Mouse (Mus musculus) cerebellum, adult 9-11 months (tissue): ENCODE data around the gene Adgrb2.

Experiments used
- DNase-seq: peaks from one replicate; pipeline ENCODE4 v3.0.0; 2022

Gene Adgrb2

DNA sequence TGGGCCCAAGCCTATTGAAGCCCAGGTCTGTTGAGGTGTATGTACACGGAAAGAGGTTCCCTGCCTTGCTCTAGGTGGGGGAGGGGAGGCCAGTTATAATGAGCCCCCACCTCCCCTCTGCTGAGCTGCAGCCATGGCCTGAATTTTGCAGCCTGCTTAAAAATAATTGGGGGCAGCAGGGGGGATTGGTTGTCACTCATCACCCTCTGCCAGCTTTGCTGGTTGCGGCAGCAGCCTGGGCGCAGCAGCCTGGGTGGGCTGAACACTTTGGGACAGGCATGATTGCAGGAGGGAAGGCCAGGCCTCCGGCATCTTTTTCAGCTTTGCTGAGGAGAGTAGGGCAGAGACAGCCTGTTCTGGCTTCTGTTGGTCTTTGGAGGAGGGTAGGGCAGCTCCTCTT is 5.3 kb downstream of the Adgrb2 start:
- peak; percentile 25 for DNase-seq

DNA sequence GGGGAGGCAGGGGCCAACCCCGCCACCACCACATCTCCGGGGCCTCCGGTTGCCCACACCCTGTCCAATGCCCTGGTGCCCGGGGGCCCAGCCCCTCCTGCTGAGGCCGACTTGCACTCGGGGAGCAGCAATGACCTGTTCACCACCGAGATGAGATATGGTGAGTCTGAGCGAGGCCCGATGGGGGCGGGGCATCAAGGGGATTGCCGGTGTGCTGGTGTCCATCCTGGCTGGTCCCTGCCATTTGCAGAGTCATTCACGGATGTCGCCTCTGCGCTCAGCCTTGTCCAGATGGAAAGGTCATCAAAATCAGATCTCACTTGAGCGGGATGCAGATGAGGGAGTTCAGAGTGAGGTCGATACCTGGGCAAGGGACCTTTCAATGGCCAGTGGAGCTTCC is 8.1 kb downstream of the Adgrb2 start:
- DNase-seq: peak; percentile 41

DNA sequence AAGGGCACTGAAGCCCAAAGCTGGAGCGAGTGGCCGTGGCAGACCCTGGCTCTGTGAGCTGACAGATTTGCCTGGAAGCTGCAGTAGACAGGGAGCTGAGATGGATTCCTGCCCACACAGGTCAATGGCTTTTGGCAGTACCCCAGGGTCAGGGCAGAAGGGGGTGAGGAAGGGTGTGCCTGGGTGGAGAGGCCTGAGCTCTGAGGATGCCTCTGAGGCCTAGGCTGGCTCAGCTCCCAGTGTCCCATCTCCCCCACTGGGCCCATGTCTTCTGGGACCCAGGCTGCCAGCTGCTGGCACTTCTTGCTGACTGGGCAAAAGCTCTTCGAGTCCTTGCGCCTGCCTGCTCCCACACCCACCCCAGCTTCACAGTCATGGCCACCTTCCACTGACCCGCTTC is 8.5 kb downstream of the Adgrb2 start:
- DNase-seq: peak; percentile 77

DNA sequence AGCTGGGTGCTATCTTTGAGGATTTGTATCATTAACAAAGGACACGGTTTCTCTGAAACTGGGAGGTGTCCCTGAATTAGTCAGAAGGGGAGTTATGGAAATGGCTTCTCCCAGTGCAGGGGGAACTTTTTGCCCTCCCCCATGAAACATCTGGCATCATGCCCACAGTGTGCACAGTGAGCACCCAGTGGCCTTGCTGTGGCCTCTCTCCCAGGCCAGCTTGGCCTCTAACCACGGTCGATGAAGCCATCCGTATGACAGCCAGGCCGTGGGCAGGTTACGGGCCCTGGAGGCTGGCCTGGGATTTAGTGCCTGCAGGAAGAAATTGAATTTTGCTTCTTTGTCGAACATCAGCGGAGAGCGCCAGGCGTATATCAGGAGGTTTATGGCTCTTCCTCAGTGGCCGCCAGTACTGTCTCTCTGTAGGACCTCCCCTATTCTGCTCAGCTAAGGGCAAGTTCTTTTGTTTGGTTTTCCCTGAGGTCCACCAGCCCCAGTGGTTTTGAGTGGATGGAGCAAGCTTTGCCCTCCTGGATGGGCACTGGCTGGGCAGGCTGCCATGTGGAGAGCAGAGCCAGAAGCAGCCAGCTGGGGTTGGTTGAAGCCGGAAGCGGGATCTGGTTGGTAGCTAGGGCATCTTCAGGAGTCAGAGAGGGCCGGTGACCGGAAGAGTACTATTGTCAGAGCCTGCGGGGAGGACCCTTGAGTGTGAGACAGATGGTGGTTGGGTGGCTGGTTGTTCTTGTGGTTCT is 9.4 kb downstream of the Adgrb2 start:
- peak; percentile 56 for DNase-seq

DNA sequence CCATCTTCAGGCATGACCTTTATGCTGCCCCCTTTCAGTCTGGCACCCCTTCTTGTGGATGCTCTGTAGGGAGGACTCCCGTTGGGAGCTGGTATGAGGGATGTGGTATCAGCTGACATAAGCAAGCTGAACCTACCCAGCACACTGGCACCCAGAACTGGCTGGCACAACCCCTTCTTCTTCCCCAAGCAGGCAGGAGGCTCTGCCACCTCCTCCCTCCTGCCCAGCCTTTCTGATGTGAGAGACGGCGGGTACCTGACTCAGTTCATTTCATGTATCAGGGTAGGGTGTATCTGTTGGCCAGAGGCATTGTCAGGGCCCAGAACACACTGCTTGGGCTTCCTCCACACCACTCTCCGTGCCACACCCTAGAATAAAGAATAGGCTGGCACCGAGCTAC is 10.1 kb downstream of the Adgrb2 start:
- no peak for DNase-seq

DNA sequence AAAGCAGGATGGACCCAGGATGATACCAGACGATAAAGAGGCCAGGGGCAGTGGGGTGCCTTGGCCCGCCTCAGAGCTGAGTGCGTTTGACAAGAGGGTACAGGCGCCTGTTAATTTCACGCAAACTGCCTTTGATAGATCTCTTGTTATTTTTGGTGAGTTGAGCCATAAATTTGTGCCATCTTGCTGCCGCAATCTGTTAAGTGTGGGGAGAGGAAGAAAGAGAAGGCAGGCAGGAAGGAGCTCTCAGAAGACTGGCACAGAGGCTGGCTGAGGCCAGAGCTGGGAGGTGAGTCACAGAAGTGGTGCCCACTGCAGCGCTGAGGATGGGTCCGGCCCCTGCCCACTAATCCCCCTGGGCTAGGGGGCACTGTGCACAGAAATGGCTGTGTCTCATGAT is 10.6 kb downstream of the Adgrb2 start:
- DNase-seq: no peak

DNA sequence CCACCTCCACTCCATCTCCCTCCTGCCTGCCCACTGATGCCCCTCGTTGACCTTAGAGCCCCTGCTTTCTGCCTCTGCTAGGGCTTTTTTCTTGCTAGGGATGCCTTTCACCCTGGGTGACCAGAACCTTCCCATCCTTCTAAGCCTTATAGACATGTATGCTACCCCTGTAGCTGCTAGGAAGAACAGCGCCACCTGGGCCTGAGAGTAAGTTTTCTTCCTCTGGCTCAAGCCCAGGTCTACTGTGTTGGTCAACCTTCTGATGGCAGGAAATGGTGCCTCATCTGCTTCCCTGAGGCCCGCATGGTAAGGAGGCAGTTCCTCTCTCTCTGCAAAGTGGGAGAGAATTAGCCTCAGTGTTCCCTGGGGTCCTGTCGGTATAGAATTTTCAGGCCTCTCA is 11.3 kb downstream of the Adgrb2 start:
- DNase-seq: no peak

DNA sequence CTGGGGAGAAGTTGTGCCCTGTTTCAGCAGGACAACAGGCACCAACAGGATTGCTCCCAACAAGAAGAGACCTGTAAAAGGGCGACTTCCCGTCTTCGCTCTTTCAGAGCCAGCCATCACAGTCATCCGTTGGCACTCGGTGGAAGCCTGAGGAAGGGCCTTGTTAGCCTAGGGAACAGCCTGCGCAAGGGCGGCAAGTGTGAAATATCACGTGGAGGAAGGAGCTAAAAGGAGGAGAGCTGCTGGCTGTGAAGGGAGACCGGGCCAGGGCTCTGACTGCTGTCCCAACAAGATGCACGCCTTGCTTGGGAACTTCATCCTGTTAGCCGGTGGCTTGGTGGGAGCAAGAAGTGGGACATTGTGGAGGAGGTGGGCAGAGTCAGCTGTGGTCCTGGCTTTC is 13.5 kb downstream of the Adgrb2 start:
- DNase-seq: no peak

DNA sequence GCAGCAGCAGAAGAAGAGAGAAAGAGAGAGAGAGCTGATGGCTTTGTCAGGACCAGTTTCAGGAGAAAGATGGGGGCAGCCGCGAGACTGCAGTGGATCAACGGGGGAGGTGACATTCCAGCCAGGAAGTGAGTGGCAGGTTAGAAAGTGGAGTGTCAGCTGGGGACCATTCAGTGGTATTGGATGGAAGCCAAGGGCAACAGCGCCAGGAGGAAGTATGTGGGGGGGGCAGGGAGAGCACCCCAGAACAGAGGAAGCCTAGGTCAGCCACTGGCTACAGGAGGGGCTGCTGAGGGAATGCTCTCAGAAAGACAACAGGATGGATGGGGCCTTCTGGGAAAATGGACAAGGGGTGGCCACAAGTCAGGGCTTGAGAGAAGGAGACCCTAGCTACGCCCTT is 17.0 kb downstream of the Adgrb2 start:
- no peak for DNase-seq

DNA sequence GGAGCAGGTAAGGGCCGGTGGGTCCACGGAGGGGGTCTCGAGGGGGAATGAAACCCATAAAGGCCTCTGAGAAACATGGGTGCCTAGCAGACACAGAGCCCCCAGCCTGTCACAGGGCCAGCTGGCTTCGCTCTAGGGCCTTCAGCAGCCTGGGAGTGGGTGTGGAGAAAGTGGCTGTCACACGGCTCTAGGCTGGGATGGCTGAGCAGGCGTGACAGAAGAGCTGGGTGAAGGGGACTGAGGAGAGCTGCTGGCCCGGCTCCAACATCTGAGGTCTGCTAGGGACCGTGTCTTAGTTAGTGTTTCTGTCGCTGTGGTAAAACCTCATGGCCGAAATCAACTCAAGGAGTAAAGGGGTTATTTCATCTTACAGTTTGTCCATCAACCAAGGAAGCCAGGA is 17.5 kb downstream of the Adgrb2 start:
- DNase-seq: no peak

DNA sequence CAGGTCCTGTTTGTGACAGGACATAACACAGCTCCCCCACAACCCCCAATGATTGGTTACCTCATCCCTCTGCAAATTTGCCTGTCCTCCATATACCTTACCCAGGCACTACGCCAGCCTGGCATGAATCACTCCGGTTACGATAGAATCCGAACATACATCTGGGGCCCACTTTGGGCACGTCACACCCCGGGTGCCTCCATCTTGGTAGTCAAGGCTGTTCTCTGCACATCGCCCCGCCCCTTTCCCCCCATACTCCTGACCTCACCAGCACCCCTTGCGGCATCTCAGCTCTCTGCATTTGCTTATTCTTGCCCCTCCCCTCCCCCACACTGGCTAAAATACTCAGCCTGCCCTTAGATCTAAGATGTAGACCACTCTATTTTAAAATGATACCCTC is 20.9 kb downstream of the Adgrb2 start:
- DNase-seq: no peak

DNA sequence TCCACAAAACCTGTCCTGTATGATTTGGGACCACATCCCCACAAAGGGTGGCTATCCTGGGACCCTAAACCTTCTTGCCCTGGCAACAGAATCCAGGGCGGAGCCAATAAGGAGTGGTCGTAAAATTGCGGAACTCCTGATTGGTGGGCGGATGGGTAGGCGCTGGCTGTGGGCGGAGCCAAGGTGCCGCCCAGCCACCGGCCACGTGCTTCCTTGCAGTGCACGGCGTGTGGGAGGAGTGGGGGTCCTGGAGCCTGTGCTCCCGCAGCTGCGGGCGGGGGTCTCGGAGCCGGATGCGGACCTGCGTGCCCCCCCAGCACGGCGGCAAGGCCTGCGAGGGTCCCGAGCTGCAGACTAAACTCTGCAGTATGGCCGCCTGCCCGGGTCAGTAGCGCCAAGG is 21.9 kb downstream of the Adgrb2 start:
- no peak for DNase-seq

DNA sequence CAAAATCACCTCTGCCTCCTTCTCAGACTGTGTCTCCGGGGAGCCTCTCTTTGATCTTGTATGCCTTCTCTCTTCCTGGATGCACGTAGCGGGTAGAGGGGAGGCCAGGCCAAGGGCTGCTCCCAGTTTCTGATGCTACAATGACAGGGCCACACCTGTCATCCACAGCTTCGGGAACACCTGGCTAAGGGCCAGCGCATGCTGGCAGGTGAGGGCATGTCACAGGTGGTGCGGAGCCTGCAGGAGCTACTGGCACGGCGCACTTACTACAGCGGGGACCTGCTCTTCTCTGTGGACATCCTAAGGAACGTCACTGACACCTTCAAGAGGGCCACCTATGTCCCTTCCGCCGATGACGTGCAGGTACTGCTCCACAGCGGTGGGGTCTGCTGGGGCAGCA is 24.4 kb downstream of the Adgrb2 start:
- DNase-seq: peak; percentile 66

DNA sequence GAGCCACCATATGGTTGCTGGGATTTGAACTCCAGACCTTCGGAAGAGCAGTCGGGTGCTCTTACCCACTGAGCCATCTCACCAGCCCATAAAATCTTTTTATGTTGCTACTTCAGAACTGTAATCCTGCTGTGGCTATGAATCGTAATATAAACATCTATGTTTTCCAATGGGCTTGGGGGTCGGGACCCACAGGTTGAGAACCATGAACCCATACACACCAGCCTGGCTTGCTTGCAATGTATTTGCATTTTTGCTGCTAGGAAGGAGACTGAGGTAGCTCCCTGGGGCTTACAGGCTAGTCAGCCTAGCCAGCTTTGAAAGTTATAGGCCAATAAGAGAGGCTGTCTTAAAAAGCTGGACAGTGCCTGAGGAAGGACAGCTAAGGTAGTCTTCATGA is 26.1 kb downstream of the Adgrb2 start:
- no peak for DNase-seq

DNA sequence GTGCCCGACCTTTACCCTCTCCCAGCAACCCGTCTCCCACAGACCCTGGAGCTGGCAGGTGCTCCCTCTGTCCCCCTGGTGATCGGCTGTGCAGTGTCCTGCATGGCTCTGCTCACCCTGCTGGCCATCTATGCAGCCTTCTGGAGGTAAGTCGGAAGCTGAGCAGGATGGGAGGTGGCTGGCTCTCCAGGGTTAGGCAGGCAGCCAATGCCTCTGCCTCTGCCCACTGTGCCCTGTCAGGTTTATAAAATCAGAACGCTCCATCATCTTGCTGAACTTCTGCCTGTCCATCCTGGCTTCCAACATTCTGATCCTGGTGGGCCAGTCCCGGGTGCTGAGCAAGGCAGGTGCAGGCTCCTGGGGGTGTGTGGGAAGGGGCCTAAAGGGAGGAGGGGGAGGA is 27.6 kb downstream of the Adgrb2 start:
- DNase-seq: no peak

DNA sequence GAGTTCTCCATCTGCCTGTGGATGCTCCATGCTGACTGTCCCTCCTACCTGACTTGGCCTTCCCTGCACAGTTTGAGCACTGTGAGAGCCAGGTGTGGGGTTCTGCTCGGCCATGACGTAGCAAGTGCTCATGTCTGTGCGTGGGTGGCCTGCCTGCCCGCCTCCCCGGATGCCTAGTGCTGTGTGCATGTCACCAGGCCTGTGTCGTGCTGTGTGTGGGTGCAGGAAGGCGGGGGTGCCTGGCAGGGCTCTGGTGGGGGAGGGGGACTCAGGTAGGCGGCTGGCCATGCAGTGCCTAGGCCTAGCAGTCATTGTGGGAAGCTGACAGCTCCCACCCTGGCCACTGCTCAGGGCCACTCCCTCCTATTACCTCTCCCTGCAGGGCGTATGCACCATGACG is 28.4 kb downstream of the Adgrb2 start:
- no peak for DNase-seq

DNA sequence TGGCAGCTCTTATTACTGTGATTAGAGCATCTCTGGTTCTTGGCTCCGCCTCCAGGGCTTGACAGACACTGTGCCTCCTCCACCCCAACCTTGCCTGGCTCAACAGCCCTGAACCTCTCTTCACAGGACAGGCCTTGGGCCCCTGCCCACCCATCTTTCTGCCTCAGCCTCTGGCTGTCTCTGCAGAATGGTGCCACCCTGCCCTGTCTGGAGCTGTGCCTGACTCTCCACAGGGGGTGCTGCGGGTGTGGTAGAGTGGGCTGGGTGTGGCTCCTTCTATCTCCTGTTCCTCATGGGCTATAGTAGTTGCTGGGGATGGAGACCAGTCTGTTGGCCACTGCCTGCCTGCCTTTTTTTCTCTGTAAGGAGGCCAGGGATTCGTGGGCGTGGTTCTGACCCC is 31.3 kb downstream of the Adgrb2 start:
- DNase-seq: no peak

DNA sequence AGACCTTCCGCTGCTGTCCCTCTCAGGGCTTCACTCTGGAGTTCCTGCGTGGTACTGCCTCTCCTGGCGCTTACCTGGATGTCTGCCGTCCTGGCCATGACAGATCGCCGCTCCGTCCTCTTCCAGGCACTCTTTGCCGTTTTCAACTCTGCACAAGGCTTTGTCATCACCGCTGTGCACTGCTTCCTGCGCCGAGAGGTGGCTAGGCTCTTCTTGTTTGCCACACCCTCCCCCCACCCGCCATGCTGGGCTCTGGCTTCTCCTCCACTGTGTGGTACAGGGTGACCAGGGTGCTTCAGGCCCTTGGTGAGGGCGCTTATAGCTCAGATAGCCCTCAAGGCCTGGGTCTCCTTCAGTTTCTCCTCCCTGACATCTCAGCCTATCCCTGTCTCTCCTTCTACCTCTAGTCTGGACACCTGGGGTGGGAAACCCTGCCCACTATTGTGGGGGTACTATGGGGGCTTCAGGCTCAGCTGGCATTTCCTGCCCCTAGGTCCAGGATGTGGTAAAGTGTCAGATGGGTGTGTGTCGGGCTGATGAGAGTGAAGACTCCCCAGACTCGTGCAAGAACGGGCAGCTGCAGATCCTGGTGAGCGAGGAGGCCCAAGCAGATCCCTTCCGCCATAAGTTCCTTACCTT is 32.5 kb downstream of the Adgrb2 start:
- DNase-seq: no peak

DNA sequence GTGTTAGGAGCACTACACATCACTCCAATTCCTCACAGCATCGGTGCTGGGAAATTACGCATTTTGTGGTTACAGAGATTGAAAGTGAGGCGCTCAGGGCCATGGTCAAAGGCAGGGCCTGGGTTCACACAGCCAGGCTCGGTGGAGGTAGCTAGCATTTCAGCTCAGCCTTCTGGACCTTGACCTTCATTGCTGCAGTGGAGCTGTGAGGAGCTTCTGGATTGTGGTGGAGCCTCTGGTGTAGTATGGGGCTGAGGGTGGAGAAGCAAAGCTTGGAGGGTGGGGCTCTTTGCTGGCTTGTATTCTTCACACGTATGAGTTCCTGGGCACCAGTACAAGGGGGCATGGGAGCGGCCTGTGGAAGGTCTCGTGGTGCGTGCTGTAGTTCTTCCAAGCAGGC is 38.3 kb downstream of the Adgrb2 start:
- no peak for DNase-seq

DNA sequence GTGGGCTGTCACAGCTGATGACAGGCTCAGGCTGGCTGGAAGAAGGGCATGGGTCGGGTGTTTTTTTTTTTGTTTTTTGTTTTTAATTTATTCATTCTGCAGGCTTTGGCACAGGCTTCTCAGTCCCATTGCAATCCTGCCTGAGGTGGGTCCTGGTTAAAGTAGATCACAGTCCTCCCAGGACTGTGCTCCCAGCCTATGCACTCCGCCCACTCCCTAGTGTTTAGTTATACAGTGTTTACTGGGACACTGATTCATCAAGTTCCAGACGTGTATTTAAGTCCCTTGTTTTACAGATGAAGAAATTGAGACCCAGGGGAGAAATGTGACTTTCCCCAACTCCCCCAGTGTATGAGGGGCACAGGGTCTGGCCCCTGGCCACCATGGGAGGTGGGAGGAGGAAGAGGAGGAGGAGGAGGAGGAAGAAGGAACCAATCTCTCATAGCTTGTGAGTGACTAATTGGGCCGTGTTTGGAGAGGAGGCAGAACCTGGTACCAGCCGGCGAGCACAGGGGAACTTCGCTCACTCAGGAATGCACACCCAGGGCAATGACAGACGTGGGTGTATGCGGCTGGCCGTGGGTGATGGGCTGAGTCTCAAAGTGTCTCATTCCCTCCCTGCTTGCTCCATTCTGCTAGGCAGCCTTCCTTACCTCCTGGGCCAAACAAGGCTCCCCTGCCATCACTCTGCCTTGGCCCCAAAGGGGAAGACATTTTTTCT is 39.0 kb downstream of the Adgrb2 start:
- no peak for DNase-seq

DNA sequence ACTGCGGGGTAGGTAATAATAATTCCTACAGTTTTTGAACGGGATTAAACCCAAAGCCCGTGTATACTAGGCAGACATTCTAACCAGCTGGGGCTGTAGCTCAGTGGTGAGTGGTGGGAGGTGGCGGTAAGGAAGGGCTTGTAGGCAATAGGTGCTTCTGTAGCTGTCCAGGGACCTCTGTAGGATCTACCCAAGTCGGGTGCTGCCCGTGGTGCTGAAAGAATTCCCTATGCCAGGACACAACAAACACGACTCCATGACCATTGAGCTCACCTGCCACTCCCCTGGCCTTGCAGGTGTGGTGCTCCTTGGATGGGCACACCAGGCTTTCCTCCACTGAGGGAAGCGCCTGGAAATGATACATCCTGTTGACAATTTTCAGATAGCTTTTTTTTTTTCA is 40.9 kb downstream of the Adgrb2 start:
- no peak for DNase-seq

DNA sequence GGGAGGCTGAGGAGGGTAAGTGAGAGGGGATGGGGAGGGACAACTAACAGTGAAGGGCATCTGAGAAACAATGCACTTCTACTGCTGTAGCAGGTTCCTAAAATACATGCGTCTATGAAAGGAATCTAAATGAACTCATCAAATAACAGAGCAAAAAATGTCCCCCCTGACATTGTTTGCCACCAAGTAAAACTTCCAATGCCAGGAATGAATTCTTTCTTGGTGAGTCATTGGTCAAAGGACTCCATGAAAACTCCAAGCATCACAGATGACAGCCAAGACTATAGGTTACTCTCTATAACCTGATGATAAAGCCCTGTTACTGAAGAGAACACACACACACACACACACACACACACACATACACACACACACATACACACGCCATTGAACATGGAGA is 46.5 kb downstream of the Adgrb2 start:
- DNase-seq: no peak

DNA sequence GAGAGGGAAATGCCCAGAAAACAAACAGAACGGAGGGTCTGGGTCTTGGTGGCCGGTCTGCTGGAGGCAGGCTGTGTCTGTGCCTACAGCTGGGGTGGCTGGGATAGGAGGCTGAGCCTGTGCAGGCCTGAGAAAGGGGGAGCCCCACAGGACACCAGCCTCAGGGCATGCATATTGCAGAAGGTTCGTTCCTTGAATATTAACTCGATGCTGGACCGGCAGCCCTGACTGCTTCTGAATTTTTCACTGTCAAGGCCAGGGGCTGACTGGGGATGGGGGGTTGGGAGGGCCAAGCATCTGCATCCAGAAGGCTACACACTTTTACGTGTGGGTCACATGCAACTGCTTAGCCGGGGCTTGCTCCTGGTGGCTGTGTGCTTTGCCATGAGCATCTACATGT is 48.8 kb downstream of the Adgrb2 start:
- no peak for DNase-seq

DNA sequence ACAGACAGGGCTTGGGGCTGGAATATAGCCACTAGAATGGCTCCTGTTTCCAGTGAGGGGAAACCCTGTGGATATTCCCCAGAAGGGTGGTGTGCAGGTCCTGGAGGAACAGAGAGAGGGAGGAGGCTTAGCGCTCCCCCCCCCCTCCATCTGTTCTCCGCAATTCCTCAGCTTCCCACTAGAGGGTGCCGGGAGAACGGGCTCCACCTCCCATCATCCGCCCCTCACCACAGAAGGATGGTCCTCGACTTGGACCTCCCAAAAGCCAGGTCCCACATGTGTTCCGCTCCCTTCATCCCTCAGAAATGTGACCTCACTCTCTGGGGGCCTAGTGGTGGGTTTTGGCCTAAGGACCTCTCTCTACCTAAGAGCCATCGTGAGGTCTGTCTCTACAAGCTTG is 51.4 kb downstream of the Adgrb2 start:
- DNase-seq: peak; percentile 50
